Mouse (Mus musculus) liver, embryonic 13.5 days (tissue): Measurements from ENCODE around the gene Samd15. TPM values are rescaled to one million over a fixed set of nuclear protein-coding genes. Genes with fewer than 3 reads are reported as not detected.
"Not testable (repeated sequence)": the region's sequence is repeated elsewhere in the genome, so short reads cannot be mapped to it uniquely, and the experiment has no call there.

Experiments
- ATAC-seq: fragments of 200-750 bp; cut with Nextera tagmentation; 2 replicates; pipeline ENCODE4 v1.8.0; 2017; ENCODE audit warnings: low read depth, mild to moderate bottlenecking, moderate number of reproducible peaks, moderate library complexity
- DNase-seq: peaks from one replicate; pipeline ENCODE4 v3.0.0; 2022
- H3K27ac ChIP-seq: fragments of 300-500 bp; sonication (generic); 2 replicates; pipeline ENCODE4 v1.5.1; 2015; ENCODE audit warnings: moderate library complexity, mild to moderate bottlenecking, inconsistent platforms
- H3K27me3 ChIP-seq: fragments of 300-500 bp; sonication (generic); 2 replicates; pipeline ENCODE4 v1.6.1; 2015; ENCODE audit warnings: mild to moderate bottlenecking, inconsistent platforms
- H3K36me3 ChIP-seq: fragments of 300-500 bp; sonication (generic); 2 replicates; pipeline ENCODE4 v1.6.1; 2015; ENCODE audit warnings: mild to moderate bottlenecking, inconsistent platforms
- H3K4me1 ChIP-seq: fragments of 300-500 bp; sonication (generic); replicated peaks from 2 replicates; pipeline ENCODE4 v1.6.1; 2015; ENCODE audit warnings: inconsistent platforms
- H3K4me2 ChIP-seq: fragments of 300-500 bp; sonication (generic); 2 replicates; pipeline ENCODE4 v1.6.1; 2015; ENCODE audit warnings: inconsistent platforms, mild to moderate bottlenecking, moderate library complexity
- H3K4me3 ChIP-seq: fragments of 300-500 bp; sonication (generic); replicated peaks from 2 replicates; pipeline ENCODE4 v1.5.1; 2015; ENCODE audit warnings: mild to moderate bottlenecking, inconsistent platforms
- H3K9ac ChIP-seq: fragments of 300-500 bp; sonication (generic); 2 replicates; pipeline ENCODE4 v1.6.1; 2015; ENCODE audit warnings: mild to moderate bottlenecking, inconsistent platforms
- H3K9me3 ChIP-seq: fragments of 300-500 bp; sonication (generic); replicated peaks from 2 replicates; pipeline ENCODE4 v1.6.1; 2016; ENCODE audit warnings: inconsistent platforms
- WGBS: fragments of 180-500 bp; shearing (Covaris S2); methylation state at CpG from one replicate; pipeline ENCODE4 v1.1.7; 2015; ENCODE audit not compliant: insufficient replicate concordance; 5-methylcytosine and 5-hydroxymethylcytosine counted together
- polyA plus RNA-seq: library from polyadenylated mRNA; unstranded; fragments of >200 nt; fragmentation: Nextera tagmentation; extraction: Ambion mirVana; gene quantifications from 2 replicates; pipeline ENCODE4 v1.2.1, GENCODE M21; 2015

Samd15 gene
- 8.8 and 12.4 TPM in 2 replicates for polyA plus RNA-seq

- H3K27me3 ChIP-seq, result peaks cover 31% of the 10 kb centered on the region
- no peaks in the 10 kb centered on the region for H3K36me3 ChIP-seq
- 2% methylated on average over 38 of the region's 38 CpGs for WGBS
- ATAC-seq (peak; percentile 61), DNase-seq (peak; percentile 26)
- peaks cover 23% of the 10 kb centered on the region for H3K4me1 ChIP-seq
- peak within 1 kb of the TSS; percentile 79 for H3K9ac ChIP-seq
- H3K4me2 ChIP-seq, result peak within 1 kb of the TSS; percentile 95
- H3K27ac ChIP-seq, result no peak within 1 kb of the TSS
- H3K9me3 ChIP-seq, result no peaks in the 10 kb centered on the region
- H3K4me3 ChIP-seq, result peak within 1 kb of the TSS; percentile 74
These were observed at the start of gene Samd15 for GRCm38 (mm10) chr12:87199206-87199972. Gene Samd15 (plus strand): TSS chr12:87199723.

GRCm38 (mm10) chr12:87154448-87154847, 45.1 kb upstream of the Samd15 start:
- H3K36me3 ChIP-seq, result peaks cover 16% of the 10 kb centered on the region
- not testable (repeated sequence) for H3K4me3 ChIP-seq, H3K4me2 ChIP-seq, ATAC-seq, H3K27ac ChIP-seq, H3K9me3 ChIP-seq, H3K9ac ChIP-seq, H3K27me3 ChIP-seq, DNase-seq, H3K4me1 ChIP-seq
- WGBS, result 77% methylated on average over 4 of the region's 4 CpGs

- H3K4me3 ChIP-seq, result peak overlapping the region; percentile 34
- no peak for DNase-seq
- peak overlapping the region; percentile 10; the same call in 1 of the 2 replicates for H3K4me2 ChIP-seq
- H3K27ac ChIP-seq, result peak overlapping the region; percentile 73
- H3K9ac ChIP-seq, result no peak overlapping the region; the same call in 1 of the 2 replicates
- no peaks in the 10 kb centered on the region for H3K27me3 ChIP-seq
- peaks cover 30% of the 10 kb centered on the region for H3K4me1 ChIP-seq
- WGBS, result 52% methylated on average over 4 of the region's 4 CpGs
- peaks cover 4% of the 10 kb centered on the region; the same call in 1 of the 2 replicates for H3K9me3 ChIP-seq
- peaks cover 21% of the 10 kb centered on the region for H3K36me3 ChIP-seq
- ATAC-seq, result peak; percentile 50
These were observed 42.2 kb upstream of the Samd15 start for GRCm38 (mm10) chr12:87157361-87157760.

GRCm38 (mm10) chr12:87158099-87158498, 41.4 kb upstream of the Samd15 start:
- Histone ChIP-seq H3K27me3 (no peaks in the 10 kb centered on the region), H3K36me3 (peaks cover 27% of the 10 kb centered on the region), H3K4me1 (peaks cover 37% of the 10 kb centered on the region), H3K27ac (peak overlapping the region; percentile 73), H3K9me3 (no peaks in the 10 kb centered on the region), H3K4me2 (peak overlapping the region; percentile 40), H3K9ac (no peak overlapping the region), H3K4me3 (peak overlapping the region; percentile 34)
- ATAC-seq (peak; percentile 21), DNase-seq (no peak)
- WGBS, result 59% methylated on average over 7 of the region's 7 CpGs

- peak; percentile 13; the same call in 1 of the 2 replicates for ATAC-seq
- H3K27ac ChIP-seq, result no peak overlapping the region
- 20% methylated on average over 1 of the region's 1 CpGs for WGBS
These were observed 39.2 kb upstream of the Samd15 start for GRCm38 (mm10) chr12:87160310-87160709.

GRCm38 (mm10) chr12:87160815-87161214, 38.7 kb upstream of the Samd15 start:
- Histone ChIP-seq H3K9ac (no peak overlapping the region), H3K27ac (peak overlapping the region; percentile 56), H3K9me3 (no peaks in the 10 kb centered on the region), H3K4me1 (peaks cover 44% of the 10 kb centered on the region), H3K4me2 (peak overlapping the region; percentile 32), H3K27me3 (no peaks in the 10 kb centered on the region), H3K4me3 (no peak overlapping the region), H3K36me3 (peaks cover 35% of the 10 kb centered on the region)
- DNase-seq (peak; percentile 52), ATAC-seq (peak; percentile 64)
- 31% methylated on average over 5 of the region's 5 CpGs for WGBS

More at GRCm38 (mm10) chr12:87160310-87160709, 39.2 kb upstream of the Samd15 start:
- Histone ChIP-seq H3K9ac (no peak overlapping the region), H3K4me3 (no peak overlapping the region), H3K4me1 (peaks cover 44% of the 10 kb centered on the region), H3K4me2 (no peak overlapping the region), H3K9me3 (no peaks in the 10 kb centered on the region), H3K36me3 (peaks cover 40% of the 10 kb centered on the region), H3K27me3 (no peaks in the 10 kb centered on the region)
- no peak for DNase-seq

- Histone ChIP-seq H3K27me3 (no peaks in the 10 kb centered on the region), H3K9ac (no peak overlapping the region), H3K4me3 (no peak overlapping the region), H3K9me3 (no peaks in the 10 kb centered on the region), H3K36me3 (peaks cover 6% of the 10 kb centered on the region; the same call in 1 of the 2 replicates), H3K27ac (no peak overlapping the region), H3K4me1 (no peaks in the 10 kb centered on the region), H3K4me2 (no peak overlapping the region)
- ATAC-seq, result no peak
- no peak for DNase-seq
- WGBS, result 54% methylated on average over 4 of the region's 4 CpGs
These were observed 24.2 kb upstream of the Samd15 start for GRCm38 (mm10) chr12:87175194-87175946.

GRCm38 (mm10) chr12:87177631-87178030, 21.9 kb upstream of the Samd15 start:
- H3K27ac ChIP-seq, result no peak overlapping the region
- H3K4me1 ChIP-seq, result no peaks in the 10 kb centered on the region
- H3K4me3 ChIP-seq, result no peak overlapping the region
- H3K9me3 ChIP-seq, result no peaks in the 10 kb centered on the region
- H3K36me3 ChIP-seq, result 0 out of 2 replicates have a peak, but pooled peaks cover 3% of the 10 kb centered on the region
- no peak overlapping the region for H3K4me2 ChIP-seq
- H3K9ac ChIP-seq, result no peak overlapping the region
- DNase-seq (no peak), ATAC-seq (no peak)
- no peaks in the 10 kb centered on the region for H3K27me3 ChIP-seq
- 84% methylated on average over 4 of the region's 4 CpGs for WGBS

GRCm38 (mm10) chr12:87193008-87193407, 6.5 kb upstream of the Samd15 start:
- Histone ChIP-seq H3K27ac (no peak overlapping the region), H3K9me3 (no peaks in the 10 kb centered on the region), H3K27me3 (no peaks in the 10 kb centered on the region), H3K36me3 (no peaks in the 10 kb centered on the region), H3K4me3 (no peak overlapping the region), H3K4me2 (no peak overlapping the region), H3K9ac (no peak overlapping the region), H3K4me1 (peaks cover 4% of the 10 kb centered on the region)
- DNase-seq, result no peak
- WGBS, result 36% methylated on average over 3 of the region's 3 CpGs
- no peak for ATAC-seq

GRCm38 (mm10) chr12:87195069-87195468, 4.5 kb upstream of the Samd15 start:
- H3K27me3 ChIP-seq, result peaks cover 13% of the 10 kb centered on the region
- H3K36me3 ChIP-seq, result no peaks in the 10 kb centered on the region
- WGBS, result 44% methylated on average over 1 of the region's 1 CpGs
- H3K27ac ChIP-seq, result no peak overlapping the region
- no peak overlapping the region for H3K4me2 ChIP-seq
- H3K4me3 ChIP-seq, result no peak overlapping the region
- DNase-seq, result no peak
- no peak overlapping the region for H3K9ac ChIP-seq
- H3K9me3 ChIP-seq, result no peaks in the 10 kb centered on the region
- ATAC-seq, result no peak
- H3K4me1 ChIP-seq, result peaks cover 20% of the 10 kb centered on the region

GRCm38 (mm10) chr12:87196310-87196709, 3.2 kb upstream of the Samd15 start:
- Histone ChIP-seq H3K4me1 (peaks cover 23% of the 10 kb centered on the region), H3K36me3 (no peaks in the 10 kb centered on the region), H3K9me3 (no peaks in the 10 kb centered on the region), H3K4me2 (no peak overlapping the region), H3K9ac (no peak overlapping the region), H3K27me3 (peaks cover 25% of the 10 kb centered on the region), H3K27ac (no peak overlapping the region), H3K4me3 (no peak overlapping the region)
- no peak for DNase-seq
- ATAC-seq, result no peak
